Comparison of ENCODE assay signal across 9 mouse cellular contexts in the genomic region with DNA sequence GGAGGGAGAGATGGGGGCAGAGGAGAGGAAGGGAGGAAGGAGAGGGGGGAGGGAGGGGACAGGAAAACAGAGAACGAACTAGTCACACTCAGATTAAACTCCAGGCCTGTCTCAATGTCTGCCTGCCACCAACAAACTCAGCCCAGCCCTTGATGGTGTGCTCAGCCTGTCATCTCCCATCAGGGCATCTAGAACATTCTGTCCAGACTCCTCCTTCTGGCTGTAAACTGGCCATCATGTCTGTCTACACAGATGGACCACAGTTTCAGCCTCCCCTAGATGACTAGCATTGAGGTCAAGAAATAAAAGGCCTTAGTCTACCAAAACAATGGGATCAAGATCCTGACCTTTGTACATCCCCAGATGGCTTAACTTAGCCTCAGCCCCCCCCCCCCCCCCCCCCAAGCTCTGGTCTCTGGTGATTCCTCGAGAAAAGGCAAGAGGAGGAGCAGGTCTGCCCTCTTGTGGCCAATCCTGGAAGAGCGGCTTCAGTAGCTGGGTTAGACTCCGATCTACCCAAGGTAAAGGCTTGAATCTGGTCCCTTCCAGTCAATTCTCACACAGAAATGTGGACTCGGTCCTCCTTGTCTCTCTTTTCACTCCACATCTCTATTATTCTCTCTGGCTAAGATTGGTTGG. TPM values are rescaled to one million over a fixed set of nuclear protein-coding genes. Genes with fewer than 3 reads are reported as not detected.
DNase-seq lines count a peak whose midpoint lies in the region; ATAC-seq and TF ChIP-seq lines count a peak whose summit lies in the region.
"Had no signal": no experiment of that assay in that cellular context is flagged by ENCODE, and none has a peak within 500 bp of the region (broad histone marks: within the 10 kb centered on the region; RNA-seq: fewer than 3 reads in every experiment).

No protein-coding gene starts in this region.

- H3K9ac ChIP-seq in heart, adult 2 months (ENCODE audit: low read depth, low read length): no peak overlapping the region
- no peak overlapping the region for H3K9ac ChIP-seq in kidney, embryonic 16.5 days (replicated peaks; ENCODE audit: low read length)
- H3K9ac ChIP-seq in liver, postnatal 0 days (replicated peaks): no peak overlapping the region

- 7% methylated on average over 5 of the region's 5 CpGs for WGBS in heart, adult 2 months
- 10% methylated on average over 5 of the region's 5 CpGs for WGBS in kidney, embryonic 16.5 days
- WGBS in liver, postnatal 0 days (ENCODE audit: insufficient replicate concordance): 7% methylated on average over 5 of the region's 5 CpGs

- H3K36me3 ChIP-seq in C2C12 (ENCODE audit: control insufficient read depth, insufficient read depth): peaks cover 3% of the 10 kb centered on the region
- H3K36me3 ChIP-seq in heart, adult 2 months (ENCODE audit: control insufficient read depth, insufficient read depth, low read length): no peaks in the 10 kb centered on the region
- peaks cover 5% of the 10 kb centered on the region; the same call in 1 of the 2 replicates for H3K36me3 ChIP-seq in kidney, embryonic 16.5 days (ENCODE audit: insufficient read depth, low read length)
- 0 out of 2 replicates have a peak, but pooled peaks cover 2% of the 10 kb centered on the region for H3K36me3 ChIP-seq in liver, postnatal 0 days (replicated peaks; ENCODE audit: insufficient read depth, low read length)

- TF ChIP-seq CTCF in C2C12 (IDR thresholded peaks at IDR 0.05; ENCODE audit: control insufficient read depth, insufficient read depth, insufficient read length): peak; percentile 41
- TF ChIP-seq CTCF in cortical plate, adult 2 months (IDR thresholded peaks at IDR 0.05; ENCODE audit: extremely low read depth, insufficient read depth, low read length): peak; percentile 76
- TF ChIP-seq CTCF in heart, adult 2 months (IDR thresholded peaks at IDR 0.05): peak; percentile 75
- TF ChIP-seq CTCF in liver, postnatal 0 days (IDR thresholded peaks at IDR 0.05; ENCODE audit: low read depth): peak; percentile 78

- no peak for TF ChIP-seq POLR2A in cortical plate, adult 2 months (IDR thresholded peaks at IDR 0.05; ENCODE audit: extremely low read depth, insufficient read depth, low read length)
- no peak for TF ChIP-seq POLR2A in heart, adult 2 months (IDR thresholded peaks at IDR 0.05; ENCODE audit: insufficient read depth, low read depth, low read length)

- intact Hi-C loops in heart, adult 2 months (cut with DNase I): loop anchor here (1.0 kb wide), 1 partner anchor 75 kb away; no protein-coding TSS in a partner anchor

- no peak overlapping the region for H3ac ChIP-seq in C2C12 (ENCODE audit: control insufficient read depth, insufficient read length, low read depth)

- H3K79me3 ChIP-seq in C2C12 (ENCODE audit: low read depth): no peaks in the 10 kb centered on the region

- no peak overlapping the region for H3K4me3 ChIP-seq in C2C12 (ENCODE audit: insufficient read depth, poor library complexity, severe bottlenecking)
- no peak overlapping the region for H3K4me3 ChIP-seq in cortical plate, adult 2 months (ENCODE audit: insufficient read depth, low read length)
- no peak overlapping the region for H3K4me3 ChIP-seq in heart, adult 2 months
- no peak overlapping the region for H3K4me3 ChIP-seq in kidney, embryonic 16.5 days (ENCODE audit: low read length)
- no peak overlapping the region for H3K4me3 ChIP-seq in liver, postnatal 0 days (ENCODE audit: low read depth, low read length)
- H3K4me3 ChIP-seq: erythroblast, embryonic 14.5 days had no signal

- no peak overlapping the region for H3K4me2 ChIP-seq in kidney, embryonic 16.5 days (replicated peaks; ENCODE audit: low read depth, low read length)
- H3K4me2 ChIP-seq in liver, postnatal 0 days (ENCODE audit: low read depth, low read length): no peak overlapping the region

- no peak overlapping the region for H3K27ac ChIP-seq in cortical plate, adult 2 months (ENCODE audit: insufficient read depth, low read length)
- H3K27ac ChIP-seq in heart, adult 2 months: no peak overlapping the region
- H3K27ac ChIP-seq in kidney, embryonic 16.5 days (ENCODE audit: low read length): no peak overlapping the region
- H3K27ac ChIP-seq in liver, postnatal 0 days (ENCODE audit: low read depth): no peak overlapping the region

- peaks cover 4% of the 10 kb centered on the region for H3K27me3 ChIP-seq in C2C12 (ENCODE audit: control insufficient read depth, insufficient read depth, insufficient read length)
- H3K27me3 ChIP-seq in heart, adult 2 months (ENCODE audit: control insufficient read depth, insufficient read depth, low read length): no peaks in the 10 kb centered on the region
- no peaks in the 10 kb centered on the region for H3K27me3 ChIP-seq in kidney, embryonic 16.5 days (ENCODE audit: insufficient read depth, low read length)
- no peaks in the 10 kb centered on the region for H3K27me3 ChIP-seq in liver, postnatal 0 days (ENCODE audit: insufficient read depth, low read length)

- DNase-seq in adrenal gland, adult (ENCODE audit: inconsistent age in 2 of 2, low spot score in 1 of 2): peak; percentile 72 to 93
- DNase-seq in heart, adult 2 months: peak; percentile 76 to 86
- peak; percentile 84 for DNase-seq in liver, postnatal 0 days
- peak; percentile 75 for DNase-seq in ovary, postnatal 14 days (ENCODE audit: low spot score)
- peak; percentile 85 for DNase-seq in thymus, postnatal 14 days

- peak; percentile 25; the same call in 1 of the 2 replicates for ATAC-seq in kidney, embryonic 16.5 days (ENCODE audit: low FRiP score, low TSS enrichment)
- no peak; the same call in 1 of the 2 replicates for ATAC-seq in liver, postnatal 0 days

- H3K9me3 ChIP-seq in kidney, embryonic 16.5 days (ENCODE audit: low read length): no peaks in the 10 kb centered on the region
- no peaks in the 10 kb centered on the region for H3K9me3 ChIP-seq in liver, postnatal 0 days (ENCODE audit: low read length)

- peaks cover 2% of the 10 kb centered on the region; the same call in 1 of the 2 replicates for H3K4me1 ChIP-seq in cortical plate, adult 2 months (ENCODE audit: control insufficient read depth, insufficient read depth, low read length)
- H3K4me1 ChIP-seq in heart, adult 2 months (ENCODE audit: control insufficient read depth, insufficient read depth, low read length): no peaks in the 10 kb centered on the region
- 0 out of 2 replicates have a peak, but pooled peaks cover 2% of the 10 kb centered on the region for H3K4me1 ChIP-seq in kidney, embryonic 16.5 days (ENCODE audit: insufficient read depth, low read length)
- no peaks in the 10 kb centered on the region for H3K4me1 ChIP-seq in liver, postnatal 0 days (ENCODE audit: insufficient read depth)

- TF ChIP-seq EP300 in heart, adult 2 months (IDR thresholded peaks at IDR 0.05; ENCODE audit: insufficient read depth, low read depth, low read length): no peak
- TF ChIP-seq EP300 in liver, postnatal 0 days (IDR thresholded peaks at IDR 0.05; ENCODE audit: low read depth): no peak

- no peaks in the 10 kb centered on the region for H3K79me2 ChIP-seq in C2C12 (ENCODE audit: control insufficient read depth, insufficient read depth)
- no peaks in the 10 kb centered on the region for H3K79me2 ChIP-seq in heart, adult 2 months (replicated peaks; ENCODE audit: control insufficient read depth, insufficient read depth, low read length)

TF ChIP-seq in C2C12, 6 proteins besides CTCF, POLR2A, EP300 and RAD21:
- TF ChIP-seq FOSL1 (IDR thresholded peaks at IDR 0.05; ENCODE audit: insufficient read depth, low read length, poor library complexity, severe bottlenecking): no peak
- no peak for TF ChIP-seq CEBPB (IDR thresholded peaks at IDR 0.05; ENCODE audit: low read depth)
- no peak for TF ChIP-seq MAX (IDR thresholded peaks at IDR 0.05)

RNA-seq across cellular contexts. Expression of a gene that starts 7.5 kb away (rescaled TPM):
- 208 TPM for polyA plus RNA-seq in C2C12 (2012; fragmentation: generic; extraction: Trizol)
- 396 and 421 TPM in 2 replicates for polyA plus RNA-seq in cortical plate, adult 2 months (2012; rRNA removed)
- total RNA-seq in heart, adult 2 months (2021): 100 to 1,000 TPM; 299 to 358 TPM
- polyA plus RNA-seq in heart, adult 2 months (2012; rRNA removed): 467 and 472 TPM in 2 replicates
- polyA plus RNA-seq in kidney, embryonic 16.5 days (2015; fragmentation: Nextera tagmentation; extraction: Ambion mirVana): 183 and 199 TPM in 2 replicates
- polyA plus RNA-seq in liver, postnatal 0 days (2015; fragmentation: Nextera tagmentation; extraction: Ambion mirVana): 88.2 and 92.7 TPM in 2 replicates

RNA-seq across cellular contexts. Expression of a gene that starts 20.7 kb away (rescaled TPM):
- polyA plus RNA-seq in C2C12 (2012; fragmentation: generic; extraction: Trizol): not detected
- 0.15 TPM in 1 of 2 replicates, not detected in the other for polyA plus RNA-seq in cortical plate, adult 2 months (2012; rRNA removed)
- not detected for total RNA-seq in heart, adult 2 months (2021)
- polyA plus RNA-seq in heart, adult 2 months (2012; rRNA removed): not detected in 2 replicates
- not detected in 2 replicates for polyA plus RNA-seq in kidney, embryonic 16.5 days (2015; fragmentation: Nextera tagmentation; extraction: Ambion mirVana)
- not detected in 2 replicates for polyA plus RNA-seq in liver, postnatal 0 days (2015; fragmentation: Nextera tagmentation; extraction: Ambion mirVana)
- polyA plus RNA-seq: erythroblast, embryonic 14.5 days had no signal

RNA-seq across cellular contexts. Expression of a gene that starts 40.7 kb away (rescaled TPM):
- polyA plus RNA-seq in C2C12 (2012; fragmentation: generic; extraction: Trizol): 0.22 TPM
- 899 and 943 TPM in 2 replicates for polyA plus RNA-seq in cortical plate, adult 2 months (2012; rRNA removed)
- total RNA-seq in heart, adult 2 months (2021): 1 to 10 TPM in 1 of 2 experiments, under 1 TPM in 1; 0.39 to 1.2 TPM
- polyA plus RNA-seq in heart, adult 2 months (2012; rRNA removed): 0.85 and 1.7 TPM in 2 replicates
- 0.66 and 1.5 TPM in 2 replicates for polyA plus RNA-seq in kidney, embryonic 16.5 days (2015; fragmentation: Nextera tagmentation; extraction: Ambion mirVana)
- polyA plus RNA-seq in liver, postnatal 0 days (2015; fragmentation: Nextera tagmentation; extraction: Ambion mirVana): 0.85 and 1.2 TPM in 2 replicates

Comparison
In these comparisons a context has a peak if more than half of its experiments do, and no peak if none do; other contexts are left out.
1. RNA of a gene that starts 40.7 kb away (polyA plus RNA-seq): 899 to 943 TPM in cortical plate, adult 2 months; 0.85 to 1.7 TPM in heart, adult 2 months, 0.85 to 1.2 TPM in liver, postnatal 0 days, 0.66 to 1.5 TPM in kidney, embryonic 16.5 days and 0.22 TPM in C2C12 (single experiment); every median in the first group is over 100 times any median in the second.
2. Peak in every context shown above with its lines, with median percentiles within 50 percentile points of each other: CTCF ChIP-seq and DNase-seq.